Mouse (Mus musculus) Patski (cell line): ENCODE results near the gene Pigf. TPM values are rescaled to one million over a fixed set of nuclear protein-coding genes. Genes with fewer than 3 reads are reported as not detected.

Experiments
- ATAC-seq: fragments of 100-300 bp; one replicate; pipeline ENCODE4 v1.8.0; 2021
- CTCF ChIA-PET: fragments of 350-600 bp; sonication (Branson Sonifier 250); formaldehyde crosslinking; loops from one replicate; lab custom pipeline; 2022; ENCODE audit warnings: inconsistent platforms; lab: Charles Lee
- POLR2A ChIA-PET: fragments of 350-600 bp; sonication (Branson Sonifier 250); formaldehyde crosslinking; loops from one replicate; lab custom pipeline; 2022; ENCODE audit warnings: antibody characterized with exemption, inconsistent platforms; lab: Charles Lee
- DNase-seq: peaks from one replicate; pipeline ENCODE4 v3.0.0-alpha.2; 2011; ENCODE audit warnings: low read depth, low spot score
- H3K27me3 ChIP-seq: fragments of 371-371 bp; one replicate; pipeline ENCODE4 v1.5.1; 2021
- CTCF ChIP-seq: fragments of 100-300 bp; IDR thresholded peaks from one replicate; pipeline ENCODE4 v1.5.1; 2021
- in situ Hi-C: fragments of 300-500 bp; cut with MboI; formaldehyde crosslinking; loops from 3 replicates; pipeline ENCODE4 v1.11.1; 2018; ENCODE audit warnings: low pct_unique_long_range_greater_than_20kb, mixed read lengths
- polyA plus RNA-seq: library from polyadenylated mRNA; unstranded; gene quantifications from one replicate; pipeline ENCODE4 v1.2.3, GENCODE M21; 2021

Gene Pigf
- polyA plus RNA-seq, 1 experiment from 2014 or later, result 31.9 TPM

GRCm38 (mm10) chr17:86962297-86962893 lies 62.8 kb downstream of the Pigf start:
- in situ Hi-C loops, result no loop called here
- no peaks in the 10 kb centered on the region for H3K27me3 ChIP-seq
- ChIA-PET CTCF (interaction anchor here (1.2 to 1.3 kb wide), 2 partner anchors 14 to 82 kb away, joined by 3 to 4 read pairs; no protein-coding TSS in a partner anchor), POLR2A (interaction anchor here (1.2 kb wide), 1 partner anchor 29 kb away, joined by 5 read pairs; no protein-coding TSS in a partner anchor)
- ATAC-seq (peak; percentile 77), DNase-seq (peak; percentile 96)
- no peak for TF ChIP-seq CTCF

GRCm38 (mm10) chr17:86961301-86961841 lies 63.8 kb downstream of the Pigf start:
- in situ Hi-C loops, result no loop called here
- ChIA-PET POLR2A (no interaction called here), CTCF (interaction anchor here (1.1 to 1.2 kb wide), 2 partner anchors 9 to 43 kb away, joined by 3 read pairs; no protein-coding TSS in a partner anchor)
- TF ChIP-seq CTCF, result no peak
- DNase-seq (no peak), ATAC-seq (no peak)
- H3K27me3 ChIP-seq, result no peaks in the 10 kb centered on the region

- POLR2A ChIA-PET, result no interaction called here
Measured at GRCm38 (mm10) chr17:86957968-86958367, 67.2 kb downstream of the Pigf start.

GRCm38 (mm10) chr17:86957239-86957638 lies 68.0 kb downstream of the Pigf start:
- in situ Hi-C loops, result no loop called here
- no peaks in the 10 kb centered on the region for H3K27me3 ChIP-seq
- POLR2A ChIA-PET, result no interaction called here
- CTCF ChIA-PET, result no interaction called here
- no peak for DNase-seq
- TF ChIP-seq CTCF, result no peak
- ATAC-seq, result no peak

More at GRCm38 (mm10) chr17:86957968-86958367, 67.2 kb downstream of the Pigf start:
- H3K27me3 ChIP-seq, result no peaks in the 10 kb centered on the region
- no peak for DNase-seq
- ATAC-seq, result no peak
- in situ Hi-C loops, result no loop called here
- CTCF ChIA-PET, result no interaction called here
- no peak for TF ChIP-seq CTCF

GRCm38 (mm10) chr17:86948801-86949200 lies 76.4 kb downstream of the Pigf start:
- no peaks in the 10 kb centered on the region for H3K27me3 ChIP-seq
- no peak for TF ChIP-seq CTCF
- in situ Hi-C loops, result no loop called here
- ATAC-seq (no peak), DNase-seq (no peak)
- ChIA-PET POLR2A (interaction anchor here (0.9 kb wide), 1 partner anchor 11 kb away, joined by 3 read pairs; no protein-coding TSS in a partner anchor), CTCF (interaction anchor here (1.7 kb wide), 1 partner anchor 13 kb away, joined by 4 read pairs; no protein-coding TSS in a partner anchor)

GRCm38 (mm10) chr17:86947840-86948796 lies 77.1 kb downstream of the Pigf start, which contains the start of gene Atp6v1e2:
Gene Atp6v1e2 (minus strand): TSS chr17:86947897.
- no peak for DNase-seq
- no peak for TF ChIP-seq CTCF
- ChIA-PET CTCF (interaction anchor here (1.7 kb wide), 1 partner anchor 14 kb away, joined by 4 read pairs; no protein-coding TSS in a partner anchor), POLR2A (interaction anchor here (0.9 kb wide), 1 partner anchor 10 kb away, joined by 3 read pairs; no protein-coding TSS in a partner anchor)
- in situ Hi-C loops, result no loop called here
- no peak for ATAC-seq
- no peaks in the 10 kb centered on the region for H3K27me3 ChIP-seq

Other genes starting within 250 kb of the Pigf start
- gene Tmem247, start 108.1 kb downstream of the Pigf start, polyA plus RNA-seq, result not detected
- gene Atp6v1e2, start 77.5 kb downstream of the Pigf start, polyA plus RNA-seq, result not detected
- 76.8 TPM for gene Rhoq, start 62.3 kb downstream of the Pigf start, polyA plus RNA-seq
- gene Cript, start 144 bp upstream of the Pigf start, polyA plus RNA-seq, result 67.3 TPM
- gene Socs5, start 82.3 kb upstream of the Pigf start, polyA plus RNA-seq, result 39.1 TPM
- 132 TPM for gene Mcfd2, start 240.5 kb upstream of the Pigf start, polyA plus RNA-seq